Mouse (Mus musculus) hindbrain, embryonic 13.5 days (tissue): ENCODE results near the gene Rasa4. TPM values are rescaled to one million over a fixed set of nuclear protein-coding genes. Genes with fewer than 3 reads are reported as not detected.
"Not testable (repeated sequence)": the region's sequence is repeated elsewhere in the genome, so short reads cannot be mapped to it uniquely, and the experiment has no call there.

Source experiments
- ATAC-seq: fragments of 200-750 bp; cut with Nextera tagmentation; 2 replicates; pipeline ENCODE4 v1.8.0; 2017; ENCODE audit warnings: moderate TSS enrichment; ENCODE audit not compliant: low FRiP score
- H3K27ac ChIP-seq: fragments of 300-500 bp; sonication (generic); 2 replicates; pipeline ENCODE4 v1.5.1; 2015; ENCODE audit warnings: inconsistent platforms, mild to moderate bottlenecking, moderate library complexity
- H3K27me3 ChIP-seq: fragments of 300-500 bp; sonication (generic); 2 replicates; pipeline ENCODE4 v1.6.1; 2015; ENCODE audit warnings: mild to moderate bottlenecking, inconsistent platforms
- H3K36me3 ChIP-seq: fragments of 300-500 bp; sonication (generic); 2 replicates; pipeline ENCODE4 v1.6.1; 2015; ENCODE audit warnings: mild to moderate bottlenecking, inconsistent platforms
- H3K4me1 ChIP-seq: fragments of 300-500 bp; sonication (generic); replicated peaks from 2 replicates; pipeline ENCODE4 v1.6.1; 2015; ENCODE audit warnings: inconsistent platforms
- H3K4me2 ChIP-seq: fragments of 300-500 bp; sonication (generic); 2 replicates; pipeline ENCODE4 v1.6.1; 2015; ENCODE audit warnings: inconsistent platforms, mild to moderate bottlenecking, moderate library complexity
- H3K4me3 ChIP-seq: fragments of 300-500 bp; sonication (generic); 2 replicates; pipeline ENCODE4 v1.5.1; 2015; ENCODE audit warnings: mild to moderate bottlenecking, inconsistent platforms
- H3K9ac ChIP-seq: fragments of 300-500 bp; sonication (generic); 2 replicates; pipeline ENCODE4 v1.6.1; 2015; ENCODE audit warnings: mild to moderate bottlenecking, inconsistent platforms
- H3K9me3 ChIP-seq: fragments of 300-500 bp; sonication (generic); 2 replicates; pipeline ENCODE4 v1.6.1; 2016; ENCODE audit warnings: inconsistent platforms
- WGBS: fragments of 180-500 bp; shearing (Covaris S2); methylation state at CpG from one replicate; pipeline ENCODE4 v1.1.7; 2015; 5-methylcytosine and 5-hydroxymethylcytosine counted together
- polyA plus RNA-seq: library from polyadenylated mRNA; unstranded; fragments of >200 nt; fragmentation: Nextera tagmentation; extraction: Ambion mirVana; gene quantifications from 2 replicates; pipeline ENCODE4 v1.2.1, GENCODE M21; 2015

The Rasa4 gene
- polyA plus RNA-seq, 1 experiment from 2014 or later, result 17.3 TPM

GRCm38 (mm10) chr5:136051231-136052085 lies 32.3 kb upstream of the Rasa4 start:
- peak overlapping the region; percentile 60 for H3K27ac ChIP-seq
- no peak overlapping the region for H3K4me3 ChIP-seq
- WGBS, result 5% methylated on average over 10 of the region's 10 CpGs
- no peak overlapping the region for H3K4me2 ChIP-seq
- no peaks in the 10 kb centered on the region for H3K27me3 ChIP-seq
- H3K36me3 ChIP-seq, result no peaks in the 10 kb centered on the region
- H3K9ac ChIP-seq, result no peak overlapping the region
- peak; percentile 80 for ATAC-seq
- H3K9me3 ChIP-seq, result no peaks in the 10 kb centered on the region
- H3K4me1 ChIP-seq, result peaks cover 12% of the 10 kb centered on the region

GRCm38 (mm10) chr5:136052861-136053655 lies 30.7 kb upstream of the Rasa4 start:
- peaks cover 15% of the 10 kb centered on the region for H3K4me1 ChIP-seq
- no peak overlapping the region for H3K4me2 ChIP-seq
- no peak for ATAC-seq
- H3K9me3 ChIP-seq, result no peaks in the 10 kb centered on the region
- H3K9ac ChIP-seq, result no peak overlapping the region
- H3K4me3 ChIP-seq, result no peak overlapping the region
- 83% methylated on average over 8 of the region's 8 CpGs for WGBS
- no peaks in the 10 kb centered on the region for H3K36me3 ChIP-seq
- no peak overlapping the region for H3K27ac ChIP-seq
- H3K27me3 ChIP-seq, result no peaks in the 10 kb centered on the region

- Histone ChIP-seq H3K4me1 (peaks cover 15% of the 10 kb centered on the region), H3K27ac (no peak within 1 kb of the TSS), H3K9me3 (no peaks in the 10 kb centered on the region), H3K36me3 (no peaks in the 10 kb centered on the region), H3K4me2 (no peak within 1 kb of the TSS), H3K9ac (no peak within 1 kb of the TSS), H3K4me3 (no peak within 1 kb of the TSS), H3K27me3 (no peaks in the 10 kb centered on the region)
- ATAC-seq, result no peak
- WGBS, result 93% methylated on average over 11 of the region's 11 CpGs
These were observed 29.2 kb upstream of the Rasa4 start, which contains the start of gene Upk3bl for GRCm38 (mm10) chr5:136054301-136055077. Gene Upk3bl (plus strand): TSS chr5:136054492.

GRCm38 (mm10) chr5:136056062-136056461 lies 27.7 kb upstream of the Rasa4 start:
- H3K27me3 ChIP-seq, result 0 out of 2 replicates have a peak, but pooled peaks cover 3% of the 10 kb centered on the region
- no peak overlapping the region for H3K9ac ChIP-seq
- H3K27ac ChIP-seq, result no peak overlapping the region
- WGBS, result 47% methylated on average over 4 of the region's 4 CpGs
- H3K4me1 ChIP-seq, result peaks cover 15% of the 10 kb centered on the region
- H3K4me2 ChIP-seq, result no peak overlapping the region
- no peak for ATAC-seq
- no peak overlapping the region for H3K4me3 ChIP-seq
- H3K9me3 ChIP-seq, result no peaks in the 10 kb centered on the region
- no peaks in the 10 kb centered on the region for H3K36me3 ChIP-seq

GRCm38 (mm10) chr5:136057085-136057484 lies 26.6 kb upstream of the Rasa4 start:
- WGBS, result 32% methylated on average over 8 of the region's 8 CpGs
- Histone ChIP-seq H3K9ac (0 out of 2 replicates have a peak overlapping the region, but pooled peaks have one; percentile 29), H3K27ac (no peak overlapping the region), H3K4me3 (no peak overlapping the region), H3K36me3 (no peaks in the 10 kb centered on the region), H3K4me1 (peaks cover 5% of the 10 kb centered on the region), H3K9me3 (no peaks in the 10 kb centered on the region), H3K4me2 (no peak overlapping the region), H3K27me3 (0 out of 2 replicates have a peak, but pooled peaks cover 3% of the 10 kb centered on the region)
- ATAC-seq, result no peak

GRCm38 (mm10) chr5:136061567-136061966 lies 22.1 kb upstream of the Rasa4 start:
- 0 out of 2 replicates have a peak, but pooled peaks cover 3% of the 10 kb centered on the region for H3K27me3 ChIP-seq

GRCm38 (mm10) chr5:136063920-136064319 lies 19.8 kb upstream of the Rasa4 start:
- no peak overlapping the region for H3K9ac ChIP-seq
- 86% methylated on average over 10 of the region's 10 CpGs for WGBS

More at GRCm38 (mm10) chr5:136061567-136061966, 22.1 kb upstream of the Rasa4 start:
- WGBS, result 9% methylated on average over 12 of the region's 12 CpGs
- Histone ChIP-seq H3K4me1 (0 out of 2 replicates have a peak, but pooled peaks cover 4% of the 10 kb centered on the region), H3K27ac (no peak overlapping the region), H3K4me2 (no peak overlapping the region), H3K36me3 (no peaks in the 10 kb centered on the region), H3K9ac (no peak overlapping the region), H3K4me3 (no peak overlapping the region), H3K9me3 (0 out of 2 replicates have a peak, but pooled peaks cover 3% of the 10 kb centered on the region)
- no peak for ATAC-seq

GRCm38 (mm10) chr5:136066404-136067148 lies 17.1 kb upstream of the Rasa4 start:
- H3K4me3 ChIP-seq, H3K36me3 ChIP-seq, H3K9me3 ChIP-seq, ATAC-seq, H3K9ac ChIP-seq, H3K27ac ChIP-seq, H3K4me1 ChIP-seq, H3K4me2 ChIP-seq, H3K27me3 ChIP-seq: not testable (repeated sequence)
- 85% methylated on average over 11 of the region's 11 CpGs for WGBS

More at GRCm38 (mm10) chr5:136063920-136064319, 19.8 kb upstream of the Rasa4 start:
- H3K4me1 ChIP-seq, result no peaks in the 10 kb centered on the region
- 0 out of 2 replicates have a peak, but pooled peaks cover 3% of the 10 kb centered on the region for H3K9me3 ChIP-seq
- H3K36me3 ChIP-seq, result no peaks in the 10 kb centered on the region
- H3K4me3 ChIP-seq, result no peak overlapping the region
- H3K27me3 ChIP-seq, result peaks cover 6% of the 10 kb centered on the region; the same call in 1 of the 2 replicates
- no peak overlapping the region for H3K27ac ChIP-seq
- no peak for ATAC-seq
- H3K4me2 ChIP-seq, result no peak overlapping the region

GRCm38 (mm10) chr5:136069411-136069810 lies 14.3 kb upstream of the Rasa4 start:
- WGBS, result 67% methylated on average over 2 of the region's 2 CpGs
- Histone ChIP-seq H3K27ac (no peak overlapping the region), H3K27me3 (peaks cover 3% of the 10 kb centered on the region; the same call in 1 of the 2 replicates), H3K4me1 (no peaks in the 10 kb centered on the region), H3K4me3 (no peak overlapping the region), H3K4me2 (no peak overlapping the region), H3K9me3 (0 out of 2 replicates have a peak, but pooled peaks cover 3% of the 10 kb centered on the region), H3K36me3 (no peaks in the 10 kb centered on the region), H3K9ac (no peak overlapping the region)
- ATAC-seq, result no peak

GRCm38 (mm10) chr5:136073051-136073450 lies 10.7 kb upstream of the Rasa4 start:
- 61% methylated on average over 6 of the region's 6 CpGs for WGBS
- no peak for ATAC-seq

GRCm38 (mm10) chr5:136073526-136073925 lies 10.2 kb upstream of the Rasa4 start:
- H3K9me3 ChIP-seq, result no peaks in the 10 kb centered on the region
- no peak overlapping the region for H3K9ac ChIP-seq
- no peaks in the 10 kb centered on the region for H3K36me3 ChIP-seq
- 0 out of 2 replicates have a peak, but pooled peaks cover 5% of the 10 kb centered on the region for H3K4me1 ChIP-seq
- H3K27me3 ChIP-seq, result no peaks in the 10 kb centered on the region
- no peak for ATAC-seq
- no peak overlapping the region for H3K4me3 ChIP-seq
- WGBS, result 70% methylated on average over 11 of the region's 11 CpGs
- H3K4me2 ChIP-seq, result no peak overlapping the region
- no peak overlapping the region for H3K27ac ChIP-seq

More at GRCm38 (mm10) chr5:136073051-136073450, 10.7 kb upstream of the Rasa4 start:
- no peak overlapping the region for H3K4me2 ChIP-seq
- no peaks in the 10 kb centered on the region for H3K27me3 ChIP-seq
- H3K4me3 ChIP-seq, result no peak overlapping the region
- no peaks in the 10 kb centered on the region for H3K9me3 ChIP-seq
- H3K27ac ChIP-seq, result no peak overlapping the region
- no peaks in the 10 kb centered on the region for H3K36me3 ChIP-seq
- 0 out of 2 replicates have a peak, but pooled peaks cover 5% of the 10 kb centered on the region for H3K4me1 ChIP-seq
- H3K9ac ChIP-seq, result no peak overlapping the region
